Mouse (Mus musculus): ENCODE results near the gene 6030452D12Rik. TPM values are rescaled to one million over a fixed set of nuclear protein-coding genes. Genes with fewer than 3 reads are reported as not detected.

Gene 6030452D12Rik
- polyA plus RNA-seq, 1 experiment from 2014 or later, result not detected

GRCm38 (mm10) chr8:106510365-106510975 lies 10.1 kb downstream of the 6030452D12Rik start, which contains the start of gene Cdh3:
Gene Cdh3 (plus strand): TSS chr8:106510891.
- Histone ChIP-seq H3K9me3 (ENCODE audit: control insufficient read depth, low read length) (no peaks in the 10 kb centered on the region), H3K4me3 (ENCODE audit: control insufficient read depth in 1 of 2, insufficient read depth in 1 of 2, low read depth in 1 of 2, low read length in 2 of 2) (peak within 1 kb of the TSS; percentile 66 to 68), H3K4me2 (ENCODE audit: low read length) (peak within 1 kb of the TSS; percentile 85), H3K27me3 (ENCODE audit: control insufficient read depth, insufficient read depth, low read length) (no peaks in the 10 kb centered on the region), H3K36me3 (ENCODE audit: control insufficient read depth, insufficient read depth, low read length) (no peaks in the 10 kb centered on the region), H3K4me1 (ENCODE audit: control insufficient read depth in 2 of 2, insufficient read depth in 2 of 2, low read length in 2 of 2) (peaks cover 11 to 28% of the 10 kb centered on the region in 2 experiments), H3K27ac (replicated peaks in 1 of 2; ENCODE audit: control insufficient read depth in 1 of 2, insufficient read depth in 1 of 2, low read depth in 2 of 2, low read length in 2 of 2) (peak within 1 kb of the TSS; percentile 81 to 92), H3K9ac (ENCODE audit: low read length) (peak within 1 kb of the TSS; percentile 92)
- under 1% methylated on average over 34 of the region's 34 CpGs for WGBS
- peak; percentile 60 for ATAC-seq (ENCODE audit: insufficient number of reproducible peaks, insufficient read depth, low FRiP score, low read depth)

DNA sequence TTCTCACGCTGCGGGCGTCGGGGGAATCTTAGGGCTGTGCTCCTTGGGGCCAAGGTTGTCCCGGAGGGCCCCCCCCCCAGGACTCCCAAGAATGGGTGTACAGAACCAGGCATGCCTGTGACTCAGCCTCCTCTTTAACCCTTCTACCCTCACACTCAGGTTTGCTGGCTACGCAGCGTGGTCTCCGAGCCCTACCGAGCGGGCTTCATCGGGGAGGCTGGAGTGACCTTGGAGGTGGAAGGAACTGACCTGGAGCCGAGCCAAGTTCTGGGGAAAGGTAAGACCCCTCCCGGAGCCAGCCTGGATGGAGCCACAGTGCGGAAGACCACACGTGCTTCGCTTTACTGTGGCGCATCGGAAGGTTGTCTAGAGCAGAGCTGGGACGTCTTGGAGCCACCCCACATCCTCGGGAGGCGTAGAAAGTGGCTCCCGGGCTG lies 10.8 kb downstream of the 6030452D12Rik start:
- H3K4me1 ChIP-seq (ENCODE audit: control insufficient read depth in 2 of 2, insufficient read depth in 2 of 2, low read length in 2 of 2), result peaks cover 13 to 28% of the 10 kb centered on the region in 2 experiments
- H3K9me3 ChIP-seq (ENCODE audit: control insufficient read depth, low read length), result no peaks in the 10 kb centered on the region
- H3K27me3 ChIP-seq (ENCODE audit: control insufficient read depth, insufficient read depth, low read length), result no peaks in the 10 kb centered on the region
- peak overlapping the region; percentile 81 to 92 for H3K27ac ChIP-seq (replicated peaks in 1 of 2; ENCODE audit: control insufficient read depth in 1 of 2, insufficient read depth in 1 of 2, low read depth in 2 of 2, low read length in 2 of 2)
- peak; percentile 37; the same call in 1 of the 2 replicates for ATAC-seq (ENCODE audit: insufficient number of reproducible peaks, insufficient read depth, low FRiP score, low read depth)
- WGBS, result under 1% methylated on average over 22 of the region's 22 CpGs
- H3K4me2 ChIP-seq (ENCODE audit: low read length), result peak overlapping the region; percentile 85
- H3K9ac ChIP-seq (ENCODE audit: low read length), result peak overlapping the region; percentile 92
- no peaks in the 10 kb centered on the region for H3K36me3 ChIP-seq (ENCODE audit: control insufficient read depth, insufficient read depth, low read length)
- H3K4me3 ChIP-seq (ENCODE audit: control insufficient read depth in 1 of 2, insufficient read depth in 1 of 2, low read depth in 1 of 2, low read length in 2 of 2), result peak overlapping the region; percentile 66 to 68

DNA sequence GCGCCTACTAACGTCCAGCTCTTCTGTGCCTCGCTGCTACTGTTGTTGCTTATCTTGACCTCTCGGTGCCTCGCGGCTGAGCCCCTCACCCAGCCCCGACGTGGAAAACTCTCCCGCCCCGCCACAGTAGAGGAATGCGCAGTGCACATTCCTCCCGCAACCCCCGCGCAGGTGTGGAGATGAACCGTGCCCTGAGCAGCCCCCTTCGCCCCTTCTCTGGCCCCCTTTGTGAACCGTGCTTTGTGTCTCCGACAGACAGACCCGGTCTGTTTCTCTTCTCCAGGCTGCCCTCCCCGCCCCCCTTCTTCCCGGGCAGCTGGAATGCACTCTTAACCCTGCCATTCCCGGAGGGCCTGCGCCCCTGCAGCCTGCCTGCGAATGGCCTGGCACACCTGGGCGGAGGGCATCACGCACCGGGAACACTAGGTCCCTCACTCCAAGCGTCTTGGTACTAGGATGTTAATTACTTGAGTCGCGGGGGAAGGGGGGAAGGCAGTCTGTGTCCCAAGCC lies 11.3 kb downstream of the 6030452D12Rik start:
- peak overlapping the region; percentile 81 to 92 for H3K27ac ChIP-seq (replicated peaks in 1 of 2; ENCODE audit: control insufficient read depth in 1 of 2, insufficient read depth in 1 of 2, low read depth in 2 of 2, low read length in 2 of 2)
- WGBS, result under 1% methylated on average over 29 of the region's 30 CpGs
- no peaks in the 10 kb centered on the region for H3K27me3 ChIP-seq (ENCODE audit: control insufficient read depth, insufficient read depth, low read length)
- H3K4me3 ChIP-seq (ENCODE audit: control insufficient read depth in 1 of 2, insufficient read depth in 1 of 2, low read depth in 1 of 2, low read length in 2 of 2), result peak overlapping the region; percentile 66 to 68
- peak overlapping the region; percentile 92 for H3K9ac ChIP-seq (ENCODE audit: low read length)
- H3K9me3 ChIP-seq (ENCODE audit: control insufficient read depth, low read length), result no peaks in the 10 kb centered on the region
- peak overlapping the region; percentile 85 for H3K4me2 ChIP-seq (ENCODE audit: low read length)
- ATAC-seq (ENCODE audit: insufficient number of reproducible peaks, insufficient read depth, low FRiP score, low read depth), result peak; percentile 20
- H3K36me3 ChIP-seq (ENCODE audit: control insufficient read depth, insufficient read depth, low read length), result no peaks in the 10 kb centered on the region
- H3K4me1 ChIP-seq (ENCODE audit: control insufficient read depth in 2 of 2, insufficient read depth in 2 of 2, low read length in 2 of 2), result peaks cover 16 to 33% of the 10 kb centered on the region in 2 experiments

GRCm38 (mm10) chr8:106512475-106513150 lies 12.3 kb downstream of the 6030452D12Rik start:
- Histone ChIP-seq H3K4me1 (ENCODE audit: control insufficient read depth in 2 of 2, insufficient read depth in 2 of 2, low read length in 2 of 2) (peaks cover 16 to 43% of the 10 kb centered on the region in 2 experiments), H3K4me2 (ENCODE audit: low read length) (peak overlapping the region; percentile 85), H3K36me3 (ENCODE audit: control insufficient read depth, insufficient read depth, low read length) (peaks cover 2% of the 10 kb centered on the region; the same call in 1 of the 2 replicates), H3K9me3 (ENCODE audit: control insufficient read depth, low read length) (no peaks in the 10 kb centered on the region), H3K27me3 (ENCODE audit: control insufficient read depth, insufficient read depth, low read length) (no peaks in the 10 kb centered on the region), H3K27ac (replicated peaks in 1 of 2; ENCODE audit: control insufficient read depth in 1 of 2, insufficient read depth in 1 of 2, low read depth in 2 of 2, low read length in 2 of 2) (peak overlapping the region; percentile 81 to 92), H3K9ac (ENCODE audit: low read length) (peak overlapping the region; percentile 92), H3K4me3 (ENCODE audit: control insufficient read depth in 1 of 2, insufficient read depth in 1 of 2, low read depth in 1 of 2, low read length in 2 of 2) (peak overlapping the region; percentile 66 to 68; a peak in 3 of 4 replicates)
- ATAC-seq (ENCODE audit: insufficient number of reproducible peaks, insufficient read depth, low FRiP score, low read depth), result no peak
- WGBS, result 49% methylated on average over 7 of the region's 7 CpGs

GRCm38 (mm10) chr8:106515946-106516479 lies 15.7 kb downstream of the 6030452D12Rik start:
- WGBS, result 47% methylated on average over 1 of the region's 1 CpGs
- Histone ChIP-seq H3K9me3 (ENCODE audit: control insufficient read depth, low read length) (no peaks in the 10 kb centered on the region), H3K4me2 (ENCODE audit: low read length) (no peak overlapping the region), H3K4me3 (ENCODE audit: control insufficient read depth in 1 of 2, insufficient read depth in 1 of 2, low read depth in 1 of 2, low read length in 2 of 2) (no peak overlapping the region), H3K9ac (ENCODE audit: low read length) (no peak overlapping the region), H3K27me3 (ENCODE audit: control insufficient read depth, insufficient read depth, low read length) (no peaks in the 10 kb centered on the region), H3K4me1 (ENCODE audit: control insufficient read depth in 2 of 2, insufficient read depth in 2 of 2, low read length in 2 of 2) (peaks cover 30 to 61% of the 10 kb centered on the region in 2 experiments), H3K27ac (replicated peaks in 1 of 2; ENCODE audit: control insufficient read depth in 1 of 2, insufficient read depth in 1 of 2, low read depth in 2 of 2, low read length in 2 of 2) (peak overlapping the region; percentile 37 to 89), H3K36me3 (ENCODE audit: control insufficient read depth, insufficient read depth, low read length) (peaks cover 3% of the 10 kb centered on the region; the same call in 1 of the 2 replicates)
- ATAC-seq (ENCODE audit: insufficient number of reproducible peaks, insufficient read depth, low FRiP score, low read depth), result no peak

DNA sequence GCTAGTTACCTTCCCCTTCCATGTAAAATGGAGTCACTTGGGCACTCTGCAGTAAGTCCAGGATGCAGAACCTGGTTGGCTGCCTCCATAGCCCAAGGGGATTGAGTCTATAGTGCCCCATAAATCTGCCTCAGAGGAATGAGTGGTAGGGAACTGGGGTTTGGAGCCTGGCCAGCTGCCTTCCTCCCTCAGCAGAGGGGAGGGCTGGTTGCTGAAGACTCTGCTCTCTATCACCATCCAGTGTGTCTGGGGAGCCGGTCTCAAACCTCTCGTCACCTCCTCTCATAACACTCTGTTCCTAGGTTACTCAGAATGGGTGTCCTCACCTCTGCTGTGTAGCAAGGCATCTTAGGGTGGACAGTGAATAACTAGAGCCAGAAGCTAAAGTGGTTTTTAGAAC lies 16.3 kb downstream of the 6030452D12Rik start:
- Histone ChIP-seq H3K4me3 (ENCODE audit: control insufficient read depth in 1 of 2, insufficient read depth in 1 of 2, low read depth in 1 of 2, low read length in 2 of 2) (no peak overlapping the region), H3K4me1 (ENCODE audit: control insufficient read depth in 2 of 2, insufficient read depth in 2 of 2, low read length in 2 of 2) (peaks cover 32 to 66% of the 10 kb centered on the region in 2 experiments), H3K27me3 (ENCODE audit: control insufficient read depth, insufficient read depth, low read length) (no peaks in the 10 kb centered on the region), H3K9me3 (ENCODE audit: control insufficient read depth, low read length) (no peaks in the 10 kb centered on the region), H3K9ac (ENCODE audit: low read length) (no peak overlapping the region), H3K27ac (replicated peaks in 1 of 2; ENCODE audit: control insufficient read depth in 1 of 2, insufficient read depth in 1 of 2, low read depth in 2 of 2, low read length in 2 of 2) (peak overlapping the region; percentile 60 to 89), H3K36me3 (ENCODE audit: control insufficient read depth, insufficient read depth, low read length) (peaks cover 3% of the 10 kb centered on the region; the same call in 1 of the 2 replicates), H3K4me2 (ENCODE audit: low read length) (no peak overlapping the region)
- peak; percentile 88 for ATAC-seq (ENCODE audit: insufficient number of reproducible peaks, insufficient read depth, low FRiP score, low read depth)
- 21% methylated on average over 2 of the region's 2 CpGs for WGBS

DNA sequence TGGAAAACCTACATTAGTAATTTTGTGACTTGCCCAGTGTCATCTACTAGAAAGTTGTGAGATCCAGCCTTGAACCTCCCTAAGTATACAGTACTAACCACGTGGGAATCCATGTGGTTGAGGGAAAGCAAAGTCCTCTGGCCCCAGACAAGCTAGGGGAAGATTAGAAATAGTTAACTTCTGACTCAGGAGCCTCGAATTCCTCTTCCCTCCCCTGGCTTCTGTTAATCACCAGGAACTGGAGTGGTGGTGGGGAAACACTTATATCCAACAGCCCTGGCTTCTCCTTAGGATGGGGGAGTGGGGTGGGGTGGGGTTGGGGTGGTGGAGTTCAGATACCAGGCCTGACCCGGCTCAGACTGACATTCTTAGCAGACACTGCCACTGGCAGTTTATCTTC lies 18.4 kb downstream of the 6030452D12Rik start:
- H3K4me1 ChIP-seq (ENCODE audit: control insufficient read depth in 2 of 2, insufficient read depth in 2 of 2, low read length in 2 of 2), result peaks cover 33 to 68% of the 10 kb centered on the region in 2 experiments
- H3K9ac ChIP-seq (ENCODE audit: low read length), result no peak overlapping the region
- H3K4me2 ChIP-seq (ENCODE audit: low read length), result 0 out of 2 replicates have a peak overlapping the region, but pooled peaks have one; percentile 22
- peak; percentile 44; the same call in 1 of the 2 replicates for ATAC-seq (ENCODE audit: insufficient number of reproducible peaks, insufficient read depth, low FRiP score, low read depth)
- WGBS, result 2% methylated on average over 3 of the region's 3 CpGs
- H3K27me3 ChIP-seq (ENCODE audit: control insufficient read depth, insufficient read depth, low read length), result no peaks in the 10 kb centered on the region
- no peaks in the 10 kb centered on the region for H3K9me3 ChIP-seq (ENCODE audit: control insufficient read depth, low read length)
- no peak overlapping the region for H3K4me3 ChIP-seq (ENCODE audit: control insufficient read depth in 1 of 2, insufficient read depth in 1 of 2, low read depth in 1 of 2, low read length in 2 of 2)
- H3K27ac ChIP-seq (replicated peaks in 1 of 2; ENCODE audit: control insufficient read depth in 1 of 2, insufficient read depth in 1 of 2, low read depth in 2 of 2, low read length in 2 of 2), result peak overlapping the region; percentile 81 to 89
- H3K36me3 ChIP-seq (ENCODE audit: control insufficient read depth, insufficient read depth, low read length), result peaks cover 8% of the 10 kb centered on the region; the same call in 1 of the 2 replicates

Data from heart, embryonic 14.5 days (tissue).